Mouse (Mus musculus): ENCODE measurements around the gene Olah.

GRCm38 (mm10) chr2:3292170-3292569 is 104.8 kb downstream of the Olah start:
- TF ChIP-seq CTCF (IDR thresholded peaks at IDR 0.05 in 2 of 3, conservative IDR thresholded peaks at IDR 0.05 in 1 of 3; ENCODE audit: control insufficient read depth in 1 of 3, insufficient read depth in 1 of 3, low read depth in 2 of 3, low read length in 3 of 3, poor library complexity in 1 of 3, severe bottlenecking in 1 of 3) (no peak), EP300 (IDR thresholded peaks at IDR 0.05; ENCODE audit: low read depth in 1 of 2, low read length in 2 of 2) (no peak), POLR2A (IDR thresholded peaks at IDR 0.05; ENCODE audit: control insufficient read depth in 1 of 2, insufficient read depth in 1 of 2, low read depth in 1 of 2, low read length in 2 of 2, poor library complexity in 1 of 2) (no peak), HCFC1 (IDR thresholded peaks at IDR 0.05; ENCODE audit: low read depth, low read length) (no peak), USF1 (IDR thresholded peaks at IDR 0.05; ENCODE audit: low read depth, low read length) (no peak), GATA1 (IDR thresholded peaks at IDR 0.05; ENCODE audit: low read depth, low read length) (no peak), NRF1 (IDR thresholded peaks at IDR 0.05; ENCODE audit: insufficient read depth, low read depth, low read length, poor library complexity, severe bottlenecking) (no peak), CHD2 (IDR thresholded peaks at IDR 0.05; ENCODE audit: low read length) (no peak), POLR2AphosphoS5 (IDR thresholded peaks at IDR 0.05; ENCODE audit: borderline replicate concordance, low read depth, low read length) (no peak), ETS1 (IDR thresholded peaks at IDR 0.05; ENCODE audit: low read depth, low read length) (no peak), ZKSCAN1 (IDR thresholded peaks at IDR 0.05; ENCODE audit: low read depth, low read length) (no peak), ZC3H11A (IDR thresholded peaks at IDR 0.05; ENCODE audit: low read depth, low read length) (no peak)
